Mouse (Mus musculus) layer of hippocampus, adult 18-20 months (tissue): ENCODE results near the gene Siva1. TPM values are rescaled to one million over a fixed set of nuclear protein-coding genes. Genes with fewer than 3 reads are reported as not detected.

Experiments
- DNase-seq, 2 experiments: peaks; one replicate each; pipeline ENCODE4 v3.0.0; 2022; ENCODE audit warnings: low spot score in 2 of 2
- long read RNA-seq: library from polyadenylated mRNA; stranded (forward); transcript quantifications from one replicate; pipeline ENCODE4 v2.0.0, GENCODE M21; 2021
- total RNA-seq, 2 experiments: library from RNA; stranded (reverse); gene quantifications; 2 replicates each; pipeline ENCODE4 v1.2.3; 2021

Gene Siva1
- total RNA-seq = 10 to 100 TPM; 23.4 TPM
- long read RNA-seq, partial matches to known transcripts = 2 of 9 reads
- long read RNA-seq, other reads (novel, unspliced or antisense) = 0 of 9 reads

- peak; percentile 97 for DNase-seq
Measured at GRCm38 (mm10) chr12:112644180-112644854, at the start of gene Siva1. Gene Siva1 (plus strand): TSS chr12:112644679.

- peak in 1 of 2 experiments; percentile 57 for DNase-seq
Measured at GRCm38 (mm10) chr12:112594989-112595388, 49.5 kb upstream of the Siva1 start.

- no peak for DNase-seq
Measured at GRCm38 (mm10) chr12:112595626-112596025, 48.9 kb upstream of the Siva1 start.

- no peak for DNase-seq
Measured at GRCm38 (mm10) chr12:112596454-112596853, 48.0 kb upstream of the Siva1 start.

GRCm38 (mm10) chr12:112596891-112597500 lies 47.5 kb upstream of the Siva1 start:
- no peak for DNase-seq

GRCm38 (mm10) chr12:112597618-112598017 lies 46.9 kb upstream of the Siva1 start:
- DNase-seq = peak in 1 of 2 experiments; percentile 66

- no peak for DNase-seq
Measured at GRCm38 (mm10) chr12:112599198-112599597, 45.3 kb upstream of the Siva1 start.

GRCm38 (mm10) chr12:112599942-112600611 lies 44.4 kb upstream of the Siva1 start:
- DNase-seq = no peak

GRCm38 (mm10) chr12:112604022-112604421 lies 40.5 kb upstream of the Siva1 start:
- DNase-seq = no peak

- no peak for DNase-seq
Measured at GRCm38 (mm10) chr12:112604709-112605649, 39.5 kb upstream of the Siva1 start.

- peak; percentile 72 to 84 for DNase-seq
Measured at GRCm38 (mm10) chr12:112605766-112606165, 38.7 kb upstream of the Siva1 start.

GRCm38 (mm10) chr12:112606998-112607397 lies 37.5 kb upstream of the Siva1 start:
- no peak for DNase-seq

GRCm38 (mm10) chr12:112609031-112609430 lies 35.4 kb upstream of the Siva1 start:
- no peak for DNase-seq

GRCm38 (mm10) chr12:112616668-112617067 lies 27.8 kb upstream of the Siva1 start:
- DNase-seq = no peak

- peak; percentile 56 to 77 for DNase-seq
Measured at GRCm38 (mm10) chr12:112617184-112617583, 27.3 kb upstream of the Siva1 start.

- peak; percentile 27 to 72 for DNase-seq
Measured at GRCm38 (mm10) chr12:112617898-112618380, 26.5 kb upstream of the Siva1 start.

GRCm38 (mm10) chr12:112618981-112619685 lies 25.3 kb upstream of the Siva1 start:
- no peak for DNase-seq

- peak in 1 of 2 experiments; percentile 38 for DNase-seq
Measured at GRCm38 (mm10) chr12:112619686-112620353, 24.7 kb upstream of the Siva1 start, which contains the start of gene Adssl1. Gene Adssl1 (plus strand): TSS chr12:112620045.

- DNase-seq = no peak
Measured at GRCm38 (mm10) chr12:112620354-112621061, 24.0 kb upstream of the Siva1 start.
